Mouse (Mus musculus) adrenal gland, postnatal 4 days (tissue): Measurements from ENCODE around the gene Alpk3. TPM values are rescaled to one million over a fixed set of nuclear protein-coding genes. Genes with fewer than 3 reads are reported as not detected.
"Not testable (repeated sequence)": the region's sequence is repeated elsewhere in the genome, so short reads cannot be mapped to it uniquely, and the experiment has no call there.

Source experiments
- DNase-seq, 2 experiments: peaks; one replicate each; pipeline ENCODE4 v3.0.0; 2021 to 2022; ENCODE audit warnings: low spot score in 2 of 2, mixed read lengths in 2 of 2
- total RNA-seq, 2 experiments: library from RNA; stranded (reverse); gene quantifications; 2 replicates each; pipeline ENCODE4 v1.2.3; 2021

Alpk3 gene
- total RNA-seq, 2 experiments from 2014 or later: 2.0 to 4.7 TPM

GRCm38 (mm10) chr7:81125215-81126175, 68.1 kb downstream of the Alpk3 start:
- DNase-seq: no peak

GRCm38 (mm10) chr7:81131864-81132263, 74.5 kb downstream of the Alpk3 start:
- no peak for DNase-seq

GRCm38 (mm10) chr7:81132851-81133279, 75.5 kb downstream of the Alpk3 start:
- DNase-seq: no peak

GRCm38 (mm10) chr7:81133416-81133815, 76.0 kb downstream of the Alpk3 start:
- DNase-seq: no peak

GRCm38 (mm10) chr7:81133941-81134340, 76.5 kb downstream of the Alpk3 start:
- DNase-seq: no peak

GRCm38 (mm10) chr7:81134614-81135067, 77.2 kb downstream of the Alpk3 start:
- peak in 1 of 2 experiments; percentile 37 for DNase-seq

- DNase-seq: no peak
Observed at GRCm38 (mm10) chr7:81137292-81137691, 79.9 kb downstream of the Alpk3 start.

GRCm38 (mm10) chr7:81139100-81139499, 81.7 kb downstream of the Alpk3 start:
- DNase-seq: no peak

- no peak for DNase-seq
Observed at GRCm38 (mm10) chr7:81139671-81140404, 82.4 kb downstream of the Alpk3 start.

- no peak for DNase-seq
Observed at GRCm38 (mm10) chr7:81141541-81141940, 84.1 kb downstream of the Alpk3 start.

GRCm38 (mm10) chr7:81143056-81143455, 85.7 kb downstream of the Alpk3 start:
- DNase-seq: not testable (repeated sequence)

GRCm38 (mm10) chr7:81149759-81150158, 92.4 kb downstream of the Alpk3 start:
- no peak for DNase-seq

GRCm38 (mm10) chr7:81151216-81151615, 93.8 kb downstream of the Alpk3 start:
- DNase-seq: no peak

GRCm38 (mm10) chr7:81152306-81152705, 94.9 kb downstream of the Alpk3 start:
- no peak for DNase-seq

- no peak for DNase-seq
Observed at GRCm38 (mm10) chr7:81152826-81153225, 95.4 kb downstream of the Alpk3 start.

- no peak for DNase-seq
Observed at GRCm38 (mm10) chr7:81153327-81153726, 95.9 kb downstream of the Alpk3 start.

GRCm38 (mm10) chr7:81154244-81154643, 96.8 kb downstream of the Alpk3 start:
- DNase-seq: not testable (repeated sequence)

GRCm38 (mm10) chr7:81154960-81155359, 97.6 kb downstream of the Alpk3 start:
- DNase-seq: no peak
